Mouse (Mus musculus) G1E (cell line): ENCODE data around the gene Plcb1.

Experiments used
- CTCF ChIP-seq: IDR thresholded peaks from 2 replicates; pipeline ENCODE4 v1.5.1; 2012; ENCODE audit warnings: low read depth, low read length, inconsistent platforms, mixed read lengths
- GATA1 ChIP-seq: IDR thresholded peaks from 2 replicates; pipeline ENCODE4 v1.6.1; 2012; ENCODE audit warnings: borderline replicate concordance, low read length, inconsistent platforms, mixed read lengths
- POLR2AphosphoS5 ChIP-seq: IDR thresholded peaks from 2 replicates; pipeline ENCODE4 v1.6.1; 2012; ENCODE audit warnings: low read depth, low read length, inconsistent platforms; ENCODE audit not compliant: insufficient replicate concordance
- TAL1 ChIP-seq: conservative IDR thresholded peaks from 2 replicates; pipeline ENCODE4 v1.6.1; 2012; ENCODE audit warnings: low read depth, low read length, inconsistent platforms, mixed read lengths

DNA sequence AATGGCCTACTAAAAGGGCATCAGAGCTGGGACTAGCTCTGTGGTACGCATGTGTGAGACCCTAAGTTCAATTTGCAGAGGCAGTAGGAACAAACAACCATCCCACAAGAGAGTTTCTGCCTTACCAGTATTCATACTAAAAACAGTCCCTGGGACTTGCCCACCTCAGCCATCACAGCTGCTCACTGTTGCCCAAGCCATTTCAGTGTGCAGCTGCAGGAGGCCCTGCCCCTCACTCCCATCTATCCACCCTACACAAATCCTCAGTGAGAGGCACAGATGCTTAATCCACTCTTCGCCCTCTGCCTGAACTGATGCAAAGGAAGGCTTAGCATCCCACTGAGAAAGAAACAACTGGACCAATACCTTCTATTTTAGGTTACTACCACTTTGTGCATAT is 703.3 kb downstream of the Plcb1 start:
- no peak for TF ChIP-seq CTCF
- no peak for TF ChIP-seq GATA1
- TF ChIP-seq TAL1, result no peak
- no peak for TF ChIP-seq POLR2AphosphoS5
